Mouse (Mus musculus): ENCODE measurements at regions not wholly inside any gene's neighbourhood (a gene's known extent, or its start where the extent isn't known, plus 50 kb on each side); places are given as distances from the start of the nearest gene placed in this dataset.

- in situ Hi-C loops (cut with MboI, MseI), result no loop called here
Measured at GRCm38 (mm10) chr10:67439042-67439635, 96.1 kb upstream of the Egr2 start.

GRCm38 (mm10) chr10:67439844-67440243 is 95.4 kb upstream of the Egr2 start:
- in situ Hi-C loops (cut with MboI, MseI), result no loop called here

GRCm38 (mm10) chr10:67441243-67441642 is 94.0 kb upstream of the Egr2 start:
- in situ Hi-C loops (cut with MboI, MseI), result no loop called here

GRCm38 (mm10) chr10:67448875-67449274 is 86.4 kb upstream of the Egr2 start:
- in situ Hi-C loops (cut with MboI, MseI), result loop anchor here in 1 of 2 experiments (5.0 kb wide), 1 partner anchor 82 kb away; no protein-coding TSS in a partner anchor

DNA sequence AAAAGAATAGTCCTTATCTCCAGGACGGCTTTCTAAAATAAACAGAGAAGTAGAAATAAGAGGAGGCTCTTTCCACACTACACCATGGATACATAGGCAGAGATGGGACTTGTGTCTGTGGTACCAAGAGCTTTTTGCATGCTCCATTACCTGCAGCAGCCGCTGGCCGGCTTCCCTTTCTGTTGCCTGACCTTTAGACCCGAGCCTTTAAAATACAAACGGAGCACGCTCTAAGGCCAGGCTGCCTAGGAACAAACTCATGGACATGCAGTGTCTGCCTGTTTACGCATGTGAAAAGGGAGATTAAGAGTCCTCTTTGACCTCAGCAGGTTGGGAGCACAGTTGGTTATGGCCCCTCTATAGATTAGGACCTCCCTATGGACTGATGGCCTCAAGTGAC is 81.1 kb upstream of the Egr2 start:
- in situ Hi-C loops (cut with MboI, MseI), result no loop called here

DNA sequence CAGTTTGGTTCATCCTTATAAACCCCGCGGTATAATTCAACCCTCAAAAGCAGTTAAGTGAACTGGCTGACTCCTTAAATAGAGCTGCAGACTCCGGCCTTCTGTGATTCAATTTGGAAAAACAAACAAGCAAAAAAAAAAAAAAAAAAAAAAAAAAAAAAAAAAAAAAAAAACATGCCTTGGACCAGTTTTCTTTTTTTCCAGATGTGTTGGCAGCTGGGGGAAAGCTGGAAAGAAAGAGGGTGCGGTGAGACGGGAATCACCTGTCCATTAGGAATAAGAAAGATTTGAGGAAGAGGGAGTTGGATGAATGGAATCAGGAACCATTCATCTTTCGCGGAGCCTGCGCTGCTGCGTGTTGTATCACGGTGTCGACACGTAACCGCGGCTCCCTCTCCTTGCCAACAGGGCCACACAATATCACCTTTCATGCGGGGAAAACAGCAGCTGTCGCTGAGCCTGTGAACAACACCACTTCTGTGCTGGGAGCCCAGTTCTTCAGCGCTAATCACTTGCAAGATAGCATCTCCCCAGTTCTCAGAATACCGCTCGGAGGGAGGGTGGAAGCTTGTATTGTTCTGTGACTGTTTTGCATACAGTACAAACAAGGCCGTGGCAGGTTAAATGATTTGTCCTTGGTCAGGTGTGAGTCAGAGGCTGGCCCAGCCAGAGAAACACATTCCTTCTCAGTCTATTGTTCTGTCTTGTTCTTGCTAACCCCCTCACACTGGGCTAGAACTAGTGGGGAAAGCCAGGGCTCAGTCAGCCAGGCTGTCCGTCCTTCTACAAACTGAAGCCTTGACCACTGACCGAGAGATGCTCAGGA is 76.6 kb upstream of the Egr2 start:
- in situ Hi-C loops (cut with MboI, MseI), result no loop called here

DNA sequence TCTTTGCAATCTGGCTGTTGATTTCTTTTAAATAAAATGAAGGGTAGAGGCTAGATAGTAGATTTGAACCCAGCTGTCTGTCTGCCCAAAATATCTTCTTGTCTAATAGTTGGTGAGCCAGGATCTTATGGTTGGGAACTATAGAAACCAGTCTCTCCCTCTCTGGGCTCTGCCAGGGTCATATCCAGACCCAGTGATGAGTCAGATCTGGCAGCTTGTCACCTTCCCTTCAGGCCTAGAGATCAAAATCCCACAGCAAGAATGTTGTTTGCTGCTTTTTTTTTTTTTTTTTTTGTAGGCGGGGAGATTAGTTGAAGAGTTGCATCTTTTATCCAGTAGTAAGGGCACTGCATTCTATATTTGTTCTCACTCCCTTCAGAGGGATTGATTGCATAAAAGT is 74.0 kb upstream of the Egr2 start:
- in situ Hi-C loops (cut with MboI, MseI), result loop anchor here in 1 of 2 experiments (5.0 kb wide), 1 partner anchor 44 kb away; no protein-coding TSS in a partner anchor

GRCm38 (mm10) chr10:67461862-67462261 is 73.4 kb upstream of the Egr2 start:
- in situ Hi-C loops (cut with MboI, MseI), result loop anchor here in 1 of 2 experiments (5.0 kb wide), 1 partner anchor 45 kb away; no protein-coding TSS in a partner anchor

DNA sequence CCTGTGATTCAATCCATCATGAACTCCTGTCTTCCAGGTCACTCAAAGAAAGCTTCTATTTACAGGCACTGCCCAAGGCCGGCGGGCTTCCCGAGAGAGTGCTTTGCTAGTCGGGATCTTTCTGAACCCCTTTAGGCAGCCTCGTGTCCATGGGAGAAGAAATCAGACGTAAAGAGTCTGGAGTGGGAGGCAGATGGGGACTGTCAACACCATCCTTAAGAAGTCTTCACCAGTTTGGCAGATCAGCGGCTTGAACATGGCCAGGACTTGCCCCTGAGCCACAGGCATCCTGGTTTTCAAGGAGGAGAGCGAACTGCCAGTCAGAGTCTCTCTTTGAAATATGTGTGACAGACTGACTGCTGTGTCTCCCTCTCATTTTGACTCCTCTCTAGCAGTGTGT is 66.6 kb upstream of the Egr2 start:
- in situ Hi-C loops (cut with MboI, MseI), result no loop called here

GRCm38 (mm10) chr10:67473016-67473415 is 62.3 kb upstream of the Egr2 start:
- in situ Hi-C loops (cut with MboI, MseI), result no loop called here

DNA sequence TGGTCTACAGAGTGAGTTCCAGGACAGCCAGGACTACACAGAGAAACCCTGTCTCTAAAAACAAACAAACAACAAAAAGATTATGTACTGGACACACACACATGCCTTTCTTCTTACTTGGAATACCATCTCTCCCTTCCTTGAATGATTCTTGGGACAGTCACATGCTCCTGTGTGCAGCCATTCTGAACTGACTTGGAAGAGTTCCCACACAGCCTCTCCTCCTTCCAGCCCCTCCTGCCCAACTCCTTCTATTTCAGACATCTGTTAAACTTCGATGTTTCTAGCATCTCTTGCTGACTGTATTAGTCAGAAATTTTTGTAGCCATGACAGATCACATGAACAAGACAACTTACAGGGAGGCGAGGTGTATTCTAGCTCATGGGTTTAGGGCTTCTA is 60.9 kb upstream of the Egr2 start:
- in situ Hi-C loops (cut with MboI, MseI), result no loop called here

- in situ Hi-C loops (cut with MboI, MseI), result no loop called here
Measured at GRCm38 (mm10) chr10:67482268-67482667, 53.0 kb upstream of the Egr2 start.

DNA sequence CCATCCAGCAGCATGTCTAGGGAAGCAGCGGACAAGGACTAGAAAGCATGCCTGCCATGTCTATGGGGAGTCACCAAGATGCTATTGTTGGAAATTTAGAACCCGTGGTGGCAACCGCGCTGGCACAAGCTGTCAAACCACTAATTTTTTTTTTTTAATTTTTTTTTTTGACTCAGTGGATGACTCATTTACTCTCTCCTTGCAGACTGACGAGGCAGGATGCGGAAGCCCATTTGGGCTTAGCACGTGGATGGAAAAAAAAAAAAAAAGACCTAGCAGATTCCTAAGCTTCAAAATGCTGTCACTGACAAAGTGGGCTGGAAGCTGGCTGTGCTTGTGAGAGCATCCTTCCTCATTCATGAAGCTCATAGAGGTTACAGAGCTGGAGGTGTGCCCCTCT is 51.9 kb upstream of the Egr2 start:
- in situ Hi-C loops (cut with MboI, MseI), result no loop called here

DNA sequence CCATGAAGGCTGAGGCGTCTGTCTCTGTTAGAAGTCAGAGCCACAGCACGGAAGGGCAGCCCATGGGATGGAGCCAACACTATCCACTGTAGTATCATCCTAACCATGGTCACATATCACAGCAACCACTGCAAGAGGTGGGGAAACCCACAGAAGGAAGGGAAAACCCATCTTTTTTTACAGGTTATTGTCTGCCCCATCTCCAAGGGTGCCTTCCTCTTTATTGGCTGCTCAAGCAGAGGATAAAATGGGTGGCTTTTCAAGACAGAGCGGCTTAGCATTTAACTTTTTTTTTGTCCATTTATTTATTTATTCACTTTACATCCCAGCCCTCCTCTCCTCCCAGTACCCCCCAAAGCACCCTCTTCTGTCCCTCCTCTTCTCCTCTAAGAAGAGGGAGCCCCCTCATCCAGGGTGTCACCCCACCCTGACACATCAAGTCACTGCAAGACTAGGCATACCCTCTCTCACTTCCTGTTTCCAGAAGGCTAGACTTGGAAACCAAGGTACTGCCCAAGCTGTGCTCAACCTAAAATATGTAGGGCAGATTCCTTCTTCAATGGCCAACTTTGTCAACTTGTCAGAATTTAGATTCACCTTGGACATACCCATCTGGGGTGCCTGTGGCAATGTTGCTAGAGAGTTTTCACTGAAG is 51.1 kb upstream of the Egr2 start:
- in situ Hi-C loops (cut with MboI, MseI), result no loop called here

Data from T-helper 17 cell (primary cell).